Mouse (Mus musculus) NIH3T3 (cell line): ENCODE data around the gene Mpeg1.

ENCODE experiments used
- DNase-seq: peaks from one replicate; pipeline ENCODE4 v3.0.0-alpha.2; 2012; ENCODE audit warnings: low read depth

Mpeg1 gene

GRCm38 (mm10) chr19:12493453-12494186 is 33.0 kb downstream of the Mpeg1 start:
- DNase-seq, result no peak

- DNase-seq, result no peak
Measured at GRCm38 (mm10) chr19:12494187-12494458, 33.5 kb downstream of the Mpeg1 start.

- DNase-seq, result no peak
Measured at GRCm38 (mm10) chr19:12494972-12495535, 34.5 kb downstream of the Mpeg1 start.

GRCm38 (mm10) chr19:12496241-12496640 is 35.7 kb downstream of the Mpeg1 start:
- DNase-seq, result no peak

- no peak for DNase-seq
Measured at GRCm38 (mm10) chr19:12497909-12498308, 37.3 kb downstream of the Mpeg1 start.

GRCm38 (mm10) chr19:12498321-12498720 is 37.7 kb downstream of the Mpeg1 start:
- no peak for DNase-seq

GRCm38 (mm10) chr19:12498941-12499340 is 38.4 kb downstream of the Mpeg1 start:
- no peak for DNase-seq

GRCm38 (mm10) chr19:12499485-12499884 is 38.9 kb downstream of the Mpeg1 start:
- DNase-seq, result no peak

GRCm38 (mm10) chr19:12500124-12500523 is 39.5 kb downstream of the Mpeg1 start:
- DNase-seq, result peak; percentile 63

- peak; percentile 75 for DNase-seq
Measured at GRCm38 (mm10) chr19:12500881-12501311, 40.3 kb downstream of the Mpeg1 start.

- DNase-seq, result peak; percentile 98
Measured at GRCm38 (mm10) chr19:12501370-12502347, 41.1 kb downstream of the Mpeg1 start, which contains the start of gene Dtx4. Dtx4 (minus strand) TSS chr19:12501454.

GRCm38 (mm10) chr19:12502756-12503155 is 42.2 kb downstream of the Mpeg1 start:
- no peak for DNase-seq

GRCm38 (mm10) chr19:12514621-12515020 is 54.0 kb downstream of the Mpeg1 start:
- DNase-seq, result no peak
